Mouse (Mus musculus): ENCODE data around the gene Ppil1. TPM values are rescaled to one million over a fixed set of nuclear protein-coding genes. Genes with fewer than 3 reads are reported as not detected.

The Ppil1 gene
- total RNA-seq (2014; fragmentation: Nextera tagmentation) (80.9 and 99.0 TPM in 2 replicates), total RNA-seq (2017) (82.9 and 105 TPM in 2 replicates)

DNA sequence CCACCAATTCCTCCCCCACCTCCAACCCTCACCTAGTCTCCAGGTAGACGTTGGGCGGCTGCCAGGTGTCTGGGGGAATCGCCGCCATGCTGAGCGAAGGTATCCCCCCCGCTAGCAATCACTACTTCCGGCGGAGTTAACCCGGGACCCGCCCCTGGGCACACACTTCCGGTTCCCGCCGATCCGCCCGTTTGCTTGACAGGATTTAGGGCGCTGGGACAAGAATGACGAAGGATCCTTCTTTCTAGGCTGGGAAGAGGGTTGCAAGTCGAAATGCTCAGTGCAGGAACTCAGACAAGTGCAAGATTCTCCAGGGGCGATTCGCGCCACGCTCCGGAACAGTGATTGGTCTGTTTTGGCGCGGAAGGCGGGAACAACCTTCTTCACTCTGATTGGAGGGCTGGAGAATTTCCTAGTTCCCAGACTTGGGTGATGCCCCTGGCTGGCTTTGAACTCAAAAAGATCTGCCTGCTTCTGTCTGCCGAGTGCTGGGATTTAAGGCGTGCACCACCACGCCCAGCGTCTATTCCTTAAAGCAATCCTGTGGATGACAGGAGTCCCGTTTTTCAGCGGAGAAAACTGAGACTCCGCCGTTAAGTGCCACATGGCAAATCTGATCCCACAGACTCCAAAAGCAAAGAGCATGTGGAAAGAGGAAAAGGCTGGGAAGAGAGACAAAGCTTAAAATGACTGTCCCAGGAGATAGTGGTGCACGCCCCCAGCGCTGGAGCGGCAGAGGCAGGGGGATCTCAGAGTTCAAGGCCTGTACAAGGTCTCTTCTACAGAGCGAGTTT is at the start of gene Ppil1:
Gene Ppil1 (minus strand): TSS at position 347 of the 794 bp plus-strand sequence.
- peak; percentile 64 for ATAC-seq (replicated peaks; ENCODE audit: low FRiP score, low TSS enrichment, poor library complexity, severe bottlenecking)

DNA sequence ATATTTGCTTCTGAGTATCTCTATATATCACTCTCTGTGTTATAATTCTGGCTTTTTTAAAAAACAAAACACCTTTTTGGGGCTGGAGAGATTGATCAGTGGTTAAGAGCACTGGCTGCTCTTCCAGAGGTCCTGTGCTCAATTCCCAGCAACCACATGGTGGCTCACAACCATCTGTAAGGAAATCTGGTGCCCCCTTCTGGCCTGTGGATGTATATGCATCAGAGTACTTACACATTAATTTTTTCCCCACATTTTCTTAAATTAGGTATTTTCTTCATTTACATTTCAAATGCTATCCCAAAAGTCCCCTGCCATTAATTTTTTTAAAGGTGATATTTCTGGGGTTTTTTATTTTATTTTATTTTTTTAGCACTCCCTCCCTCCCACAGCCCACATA is 49.3 kb upstream of the Ppil1 start:
- no peak for ATAC-seq (replicated peaks; ENCODE audit: low FRiP score, low TSS enrichment, poor library complexity, severe bottlenecking)

DNA sequence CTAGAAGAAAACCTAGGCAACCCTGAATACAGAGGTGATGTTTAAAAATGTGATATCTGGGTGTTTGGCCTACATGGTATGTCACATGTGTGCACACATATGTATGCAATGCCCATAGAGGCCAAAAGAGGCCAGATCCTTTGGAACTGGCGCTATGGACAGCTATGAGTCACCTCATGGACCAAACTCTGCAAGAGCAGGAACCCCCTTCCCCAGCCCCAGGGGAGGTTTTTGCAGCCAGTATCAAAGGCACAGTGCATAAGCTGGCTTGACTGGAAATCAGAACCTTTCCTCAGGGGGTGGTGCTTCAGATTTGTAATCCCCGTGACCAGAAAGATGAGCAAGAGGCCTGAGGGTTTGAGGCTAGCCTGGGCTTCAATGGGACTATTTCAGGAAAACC is 48.1 kb upstream of the Ppil1 start:
- no peak for ATAC-seq (replicated peaks; ENCODE audit: low FRiP score, low TSS enrichment, poor library complexity, severe bottlenecking)

DNA sequence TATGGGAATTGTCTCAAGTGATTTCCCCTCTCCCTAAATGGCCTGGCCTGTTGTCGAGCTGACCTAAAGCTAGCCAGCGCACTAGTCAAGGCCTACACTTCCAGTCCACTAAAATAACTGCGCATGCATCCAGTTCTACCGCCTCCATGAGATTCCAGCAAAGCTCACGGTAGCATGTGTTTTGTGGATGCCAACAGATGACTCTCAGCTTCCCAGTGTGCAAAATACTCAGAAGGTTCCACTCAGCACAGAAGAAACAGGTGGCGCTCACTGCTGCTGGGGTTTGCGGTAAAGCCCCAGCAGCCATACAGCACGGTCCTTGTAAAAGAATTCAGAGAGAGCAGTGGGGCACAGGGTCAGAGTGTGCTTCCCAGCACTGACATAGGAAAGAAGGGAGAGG is 47.6 kb upstream of the Ppil1 start:
- ATAC-seq (replicated peaks; ENCODE audit: low FRiP score, low TSS enrichment, poor library complexity, severe bottlenecking) = no peak

DNA sequence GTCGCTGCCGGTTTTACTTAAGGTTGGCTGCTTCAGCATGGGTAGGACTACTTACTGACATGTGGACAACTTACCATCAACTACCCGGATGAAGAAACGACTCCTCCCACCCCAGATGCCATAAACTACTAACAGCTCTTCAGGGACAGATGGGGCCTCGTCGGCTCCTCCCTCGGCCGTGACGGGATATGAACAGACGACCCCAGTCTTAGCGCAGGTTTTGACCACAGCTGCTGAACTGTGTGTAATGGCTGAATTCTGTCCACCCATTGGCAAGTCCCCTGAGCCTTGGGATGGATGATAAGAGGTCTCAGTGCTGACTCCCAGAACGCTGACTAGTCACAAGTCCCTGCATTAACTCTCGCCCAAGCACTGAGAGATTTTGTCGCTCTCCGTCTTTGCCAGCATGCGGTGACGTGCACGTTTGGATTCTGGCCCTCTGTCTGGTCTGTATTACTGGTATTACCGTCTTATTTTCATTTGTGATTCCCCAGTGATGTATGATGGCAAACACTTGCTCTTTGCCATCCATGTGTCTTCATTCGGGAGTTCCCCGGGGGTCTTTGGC is 46.2 kb upstream of the Ppil1 start:
- ATAC-seq (replicated peaks; ENCODE audit: low FRiP score, low TSS enrichment, poor library complexity, severe bottlenecking) = no peak

DNA sequence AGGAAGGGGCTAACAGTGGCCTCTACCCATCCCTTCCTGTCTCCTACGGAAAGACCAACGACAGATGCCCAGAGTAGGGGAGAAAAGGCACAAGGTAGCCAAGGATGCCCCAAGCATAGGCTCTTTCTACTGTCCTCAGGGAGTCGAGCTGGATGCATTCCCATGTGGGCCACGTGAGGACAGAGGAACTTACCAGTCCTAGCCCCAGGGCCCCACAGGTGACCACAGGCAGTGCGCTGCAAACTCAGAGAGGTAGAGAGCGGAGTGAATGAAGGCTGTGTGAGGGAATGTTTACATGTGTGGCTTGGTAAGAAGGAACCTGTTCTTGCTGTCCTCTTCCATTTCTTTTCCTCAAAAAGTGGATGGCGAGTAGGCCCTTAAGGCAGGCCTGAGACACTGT is 41.9 kb upstream of the Ppil1 start:
- ATAC-seq (replicated peaks; ENCODE audit: low FRiP score, low TSS enrichment, poor library complexity, severe bottlenecking) = no peak

DNA sequence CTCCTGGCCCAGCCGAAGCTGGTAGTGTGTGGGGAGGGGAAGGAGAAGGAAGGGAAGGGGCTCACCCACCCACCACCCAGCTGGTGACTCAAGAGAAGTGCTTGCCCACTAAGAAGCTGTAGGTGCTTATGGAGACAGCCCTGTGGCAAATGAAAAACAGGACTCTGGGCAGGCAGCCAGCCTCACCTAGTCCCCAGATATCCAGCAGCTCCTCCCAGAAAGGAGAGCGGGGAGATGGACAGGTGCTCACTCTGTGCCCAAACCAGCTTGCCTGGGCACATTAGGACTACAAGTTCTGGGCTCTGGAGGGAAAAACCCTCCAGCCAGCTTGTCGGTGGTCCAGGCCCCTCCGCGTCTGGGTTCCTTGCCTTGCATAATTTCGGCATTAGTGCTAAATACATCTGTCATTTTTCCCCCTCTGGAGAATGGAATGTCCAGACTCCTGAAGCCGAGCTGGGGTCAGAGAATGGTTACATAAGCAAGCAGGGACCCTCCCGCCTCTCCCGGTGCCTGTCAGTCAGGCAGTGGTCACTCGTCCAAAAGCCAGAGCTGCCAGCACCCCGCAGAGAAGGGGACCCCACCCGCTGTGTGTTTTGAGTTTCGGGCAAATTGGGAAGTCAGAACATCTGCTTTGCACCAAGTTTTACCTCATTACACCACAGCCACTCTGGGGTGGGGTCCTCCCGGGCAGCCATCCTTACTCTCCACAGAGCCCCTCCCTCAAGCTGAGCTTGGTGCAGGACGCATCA is 41.2 kb upstream of the Ppil1 start:
- ATAC-seq (replicated peaks; ENCODE audit: low FRiP score, low TSS enrichment, poor library complexity, severe bottlenecking) = no peak

DNA sequence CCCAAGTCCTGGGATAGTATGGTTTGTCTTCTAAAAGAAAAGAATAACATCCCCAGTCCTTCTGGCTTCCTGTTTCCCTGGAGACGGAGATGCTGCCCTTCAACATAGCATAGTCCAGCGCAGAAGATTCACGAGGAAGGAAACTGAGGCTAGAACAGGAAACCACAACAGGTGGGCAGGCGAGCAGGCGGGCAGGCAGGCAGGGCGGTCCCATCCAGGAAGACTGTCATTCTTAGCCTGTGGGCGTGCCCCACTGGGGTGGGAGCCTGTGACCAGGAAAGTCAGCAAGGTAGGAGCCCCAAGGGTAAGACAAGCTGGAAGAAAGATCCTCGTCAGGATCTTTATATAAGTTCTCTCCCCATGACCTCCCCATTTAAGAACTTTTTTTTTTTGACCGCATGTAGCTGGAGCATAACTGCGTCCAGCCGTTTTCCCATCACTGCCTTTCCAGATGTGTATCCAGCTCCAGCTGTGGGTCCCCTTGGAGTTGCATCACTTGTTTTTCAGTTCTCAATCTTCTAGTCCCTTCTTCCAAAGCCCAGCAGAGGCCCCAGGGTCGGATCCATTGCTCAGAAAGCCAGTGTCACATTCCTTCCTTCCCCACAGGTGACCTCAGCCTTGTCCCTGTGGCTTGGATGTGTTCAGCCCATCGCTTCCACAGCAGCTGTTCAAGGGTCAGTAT is 40.5 kb upstream of the Ppil1 start:
- peak; percentile 34; the same call in 1 of the 2 replicates for ATAC-seq (replicated peaks; ENCODE audit: low FRiP score, low TSS enrichment, poor library complexity, severe bottlenecking)

DNA sequence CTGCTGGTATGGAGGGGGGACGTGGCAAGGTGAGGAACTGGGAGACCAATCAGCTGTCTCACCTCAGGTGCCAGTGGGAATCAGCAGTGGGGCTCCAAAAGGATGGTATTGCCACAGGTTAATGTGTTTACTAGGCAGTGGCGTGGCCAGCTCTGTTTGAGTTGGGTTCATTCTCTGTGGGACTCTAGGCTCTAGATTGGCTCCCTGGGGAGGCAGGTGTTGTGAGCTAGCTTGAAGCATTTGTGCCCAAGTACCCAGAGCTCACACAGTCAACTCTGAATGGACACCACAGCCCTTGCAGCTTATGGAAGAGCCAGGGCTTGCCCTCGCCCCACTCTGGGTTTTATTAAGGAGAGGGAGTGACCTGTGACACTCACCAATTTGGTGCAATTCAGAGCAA is 39.9 kb upstream of the Ppil1 start:
- no peak for ATAC-seq (replicated peaks; ENCODE audit: low FRiP score, low TSS enrichment, poor library complexity, severe bottlenecking)

DNA sequence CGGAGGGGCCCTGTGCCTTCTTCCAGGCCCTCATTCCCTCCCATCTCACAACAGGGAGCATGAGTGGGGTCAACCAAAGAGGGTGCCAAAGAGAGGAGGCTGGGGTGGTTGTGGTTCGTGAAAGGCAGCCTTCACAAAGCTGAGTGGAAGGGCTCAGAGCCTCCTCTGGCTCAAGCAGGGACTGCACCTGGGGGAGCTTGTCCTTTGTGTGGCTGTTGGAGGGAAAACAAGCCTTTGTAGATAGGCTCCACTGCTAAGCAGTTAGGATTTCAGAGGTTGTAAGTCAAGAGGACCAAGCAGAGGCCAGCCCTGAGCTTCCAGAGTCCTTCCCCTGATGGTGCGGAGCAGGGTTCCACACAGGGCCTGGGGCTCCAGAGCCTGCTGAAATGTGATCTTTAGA is 39.1 kb upstream of the Ppil1 start:
- ATAC-seq (replicated peaks; ENCODE audit: low FRiP score, low TSS enrichment, poor library complexity, severe bottlenecking) = peak; percentile 53; the same call in 1 of the 2 replicates

DNA sequence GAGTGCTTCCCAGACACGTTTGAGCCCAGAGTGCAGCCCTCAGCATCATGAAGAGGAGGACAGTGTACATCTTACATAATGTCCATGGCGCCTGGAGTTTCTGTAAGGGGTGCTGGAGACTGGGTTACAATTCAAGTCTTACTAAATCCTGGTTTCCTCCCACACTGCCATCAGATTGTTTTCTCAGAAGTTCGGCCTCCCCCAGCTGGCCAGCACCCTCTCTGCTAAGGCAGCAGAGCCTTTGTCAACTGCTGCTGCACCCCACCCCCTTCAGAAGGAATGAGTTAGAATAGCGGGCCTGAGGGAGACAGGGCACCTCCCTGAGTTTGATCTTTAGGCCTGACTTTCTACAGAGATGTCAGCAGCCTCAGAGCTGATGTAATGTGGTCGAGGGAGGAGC is 38.2 kb upstream of the Ppil1 start:
- ATAC-seq (replicated peaks; ENCODE audit: low FRiP score, low TSS enrichment, poor library complexity, severe bottlenecking) = no peak

DNA sequence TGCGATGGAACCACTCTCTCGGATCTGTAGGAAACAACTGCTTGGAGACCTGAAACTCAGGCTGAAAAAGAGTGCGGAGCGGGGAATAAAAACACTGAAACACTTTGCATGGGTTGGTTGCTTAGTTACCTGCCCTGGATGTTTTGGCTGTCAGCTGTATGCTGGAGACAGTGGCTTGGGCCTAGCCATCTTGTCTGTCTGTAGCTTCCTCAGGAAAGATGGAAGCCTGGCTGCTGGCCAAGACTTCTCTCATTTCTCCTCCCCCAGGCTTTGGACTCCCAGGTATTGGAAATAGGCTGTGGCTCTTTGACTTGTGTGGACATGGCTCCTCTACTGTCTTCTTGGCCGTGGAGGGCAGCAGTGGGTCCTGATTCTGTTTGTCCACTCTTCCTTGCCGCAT is 37.4 kb upstream of the Ppil1 start:
- no peak for ATAC-seq (replicated peaks; ENCODE audit: low FRiP score, low TSS enrichment, poor library complexity, severe bottlenecking)

DNA sequence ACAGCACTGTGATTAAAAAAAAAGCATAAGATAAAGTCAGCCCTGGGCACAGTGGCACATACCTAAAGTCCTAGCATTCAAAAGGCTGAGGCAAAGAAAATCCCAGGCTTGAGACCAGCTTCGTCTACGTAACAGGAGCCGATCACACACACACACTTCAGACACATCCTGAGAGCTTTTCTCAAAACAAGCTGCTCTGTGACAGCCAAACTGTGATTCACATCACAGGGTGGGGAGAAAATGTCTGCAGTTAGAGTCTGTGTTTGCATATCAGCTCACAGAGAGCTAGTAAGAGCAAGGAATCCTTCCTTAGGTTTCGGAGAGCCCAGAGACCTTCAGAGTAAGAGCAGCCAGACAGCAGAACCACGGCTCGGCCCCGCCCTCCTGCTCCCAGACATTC is 36.9 kb upstream of the Ppil1 start:
- no peak for ATAC-seq (replicated peaks; ENCODE audit: low FRiP score, low TSS enrichment, poor library complexity, severe bottlenecking)

DNA sequence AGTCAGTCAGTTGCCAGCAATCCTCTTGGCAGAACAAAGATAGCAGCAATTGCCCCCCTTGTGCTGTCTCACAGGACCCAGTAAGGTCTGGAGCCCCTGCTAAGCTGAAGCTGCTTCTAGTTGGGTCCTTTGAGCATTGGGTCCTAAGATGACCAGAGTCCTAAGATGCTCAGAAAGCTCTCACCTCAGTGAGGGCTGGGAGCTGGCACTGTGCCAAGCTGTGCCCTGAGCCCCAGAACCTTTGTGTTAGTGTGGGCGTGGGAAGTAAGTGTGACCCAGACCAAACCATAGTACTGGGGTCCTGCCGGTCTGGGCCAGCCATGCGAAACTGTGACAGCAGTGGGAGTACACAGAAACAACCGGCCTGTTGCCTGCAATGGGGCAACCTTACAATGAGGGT is 35.3 kb upstream of the Ppil1 start:
- no peak for ATAC-seq (replicated peaks; ENCODE audit: low FRiP score, low TSS enrichment, poor library complexity, severe bottlenecking)

DNA sequence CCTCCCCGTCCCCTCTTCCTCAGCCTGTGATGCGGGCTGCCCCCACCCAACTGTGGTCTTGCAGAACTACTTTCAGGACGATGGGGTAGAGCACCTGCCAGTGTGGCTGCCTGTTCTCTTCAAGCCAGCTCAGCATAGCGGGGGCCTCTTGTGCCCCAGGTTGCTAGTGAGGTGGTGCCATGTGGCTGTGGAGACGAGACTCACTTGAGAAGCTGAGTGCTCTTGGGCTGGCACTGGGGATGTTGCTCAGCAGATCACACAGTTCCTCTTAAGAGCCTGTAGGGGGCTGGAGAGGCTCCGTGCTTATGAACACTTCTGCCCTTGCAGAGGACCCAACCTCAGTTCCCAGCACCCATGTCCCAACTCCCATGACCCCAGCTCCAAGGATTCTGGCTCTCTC is 33.8 kb upstream of the Ppil1 start:
- no peak for ATAC-seq (replicated peaks; ENCODE audit: low FRiP score, low TSS enrichment, poor library complexity, severe bottlenecking)

DNA sequence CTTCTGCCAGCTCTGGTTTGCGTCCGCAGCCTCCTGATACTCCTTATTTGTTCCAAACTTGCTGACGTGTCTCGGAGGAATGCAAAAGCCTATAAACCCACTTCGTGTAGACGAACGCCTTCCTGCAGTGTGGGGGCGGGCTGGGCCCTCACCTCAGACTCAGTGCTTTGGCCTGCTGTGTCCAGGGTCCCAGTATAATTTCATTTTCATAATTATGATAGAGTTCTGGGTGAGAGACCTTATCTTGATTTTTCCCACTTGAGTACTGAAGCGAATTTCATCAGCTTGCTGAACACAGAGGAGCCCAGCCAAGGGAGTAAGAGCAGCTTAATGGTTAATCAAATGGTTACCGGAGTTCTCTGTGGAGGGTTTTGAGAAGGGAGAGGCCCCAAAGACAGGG is 33.3 kb upstream of the Ppil1 start:
- no peak for ATAC-seq (replicated peaks; ENCODE audit: low FRiP score, low TSS enrichment, poor library complexity, severe bottlenecking)

DNA sequence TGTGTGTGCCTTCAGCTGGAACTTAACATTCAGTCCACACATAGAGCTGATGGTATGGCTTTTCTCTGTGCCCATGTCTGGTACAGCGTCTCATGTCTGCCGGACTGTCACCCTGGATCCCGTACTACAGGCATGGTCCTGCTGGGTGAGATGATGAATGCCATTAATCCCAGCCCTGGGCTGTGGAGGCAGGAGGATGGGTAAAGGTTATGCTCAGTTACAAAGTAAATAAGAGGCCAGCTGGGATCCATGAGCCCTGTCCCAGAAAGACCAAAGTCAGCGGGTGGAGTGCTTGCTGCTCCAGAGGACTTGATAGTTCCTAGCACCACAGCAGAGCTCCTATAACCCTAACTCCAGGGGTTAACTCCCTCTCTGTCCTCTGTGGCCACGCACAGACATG is 31.8 kb upstream of the Ppil1 start:
- no peak for ATAC-seq (replicated peaks; ENCODE audit: low FRiP score, low TSS enrichment, poor library complexity, severe bottlenecking)

DNA sequence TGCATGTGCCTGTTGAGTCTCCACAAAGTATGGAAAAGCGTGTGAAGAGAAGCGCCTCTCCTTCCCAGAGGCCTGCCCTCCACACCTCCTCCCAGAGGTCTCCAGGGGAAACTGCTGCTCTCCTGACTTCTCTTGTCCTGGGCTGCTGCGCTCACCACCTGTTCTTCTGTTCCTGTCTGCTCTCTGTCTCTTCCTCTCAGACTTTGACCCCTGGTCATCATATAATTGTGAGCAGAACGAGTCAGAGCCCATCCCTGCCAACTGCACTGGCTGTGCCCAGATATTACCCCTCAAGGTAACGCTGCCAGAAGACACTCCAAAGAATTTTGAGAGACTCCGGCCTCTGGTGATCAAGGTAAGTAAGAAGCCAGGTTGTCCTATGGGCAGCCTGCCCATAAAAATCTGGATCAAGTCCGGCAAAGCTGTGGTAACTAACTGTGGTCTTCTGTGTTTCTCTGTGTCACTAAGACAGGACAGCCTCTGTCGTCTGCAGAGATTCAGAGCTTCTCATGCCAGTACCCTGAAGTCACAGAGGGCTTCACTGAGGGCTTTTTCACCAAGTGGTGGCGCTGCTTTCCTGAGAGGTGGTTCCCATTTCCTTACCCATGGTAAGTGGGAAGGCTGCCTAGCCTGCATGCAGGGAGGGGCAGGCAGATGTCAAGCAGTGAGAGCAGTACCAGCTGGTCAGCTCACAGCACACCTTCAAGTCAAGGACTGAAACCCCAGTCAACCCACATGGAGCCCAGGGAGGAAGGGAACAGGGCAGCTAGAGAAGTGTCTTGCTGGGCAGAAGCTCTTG is 30.0 kb upstream of the Ppil1 start:
- 0 out of 2 replicates have a peak, but pooled peaks have one; percentile 16 for ATAC-seq (replicated peaks; ENCODE audit: low FRiP score, low TSS enrichment, poor library complexity, severe bottlenecking)

DNA sequence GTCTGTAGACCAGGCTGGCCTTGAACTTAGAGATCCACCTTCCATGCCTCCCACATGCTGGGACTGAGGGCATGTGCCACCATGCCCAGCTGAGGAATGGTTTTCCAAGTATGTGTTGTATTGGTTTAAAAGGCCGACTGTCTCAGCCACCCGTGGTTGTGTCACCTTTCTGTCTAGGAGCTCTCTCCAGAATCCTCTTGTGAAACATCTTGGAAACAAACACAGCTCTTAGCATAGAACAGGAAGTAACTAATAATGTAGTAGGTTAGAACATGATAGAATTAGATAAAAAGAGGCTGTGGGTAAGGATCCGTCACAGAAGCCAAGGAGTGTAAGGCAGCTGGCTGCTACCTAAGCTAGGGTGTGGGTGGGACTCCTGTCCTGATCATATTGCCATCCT is 29.0 kb upstream of the Ppil1 start:
- no peak for ATAC-seq (replicated peaks; ENCODE audit: low FRiP score, low TSS enrichment, poor library complexity, severe bottlenecking)

Data from megakaryocyte-erythroid progenitor cell, adult 5-6 weeks (primary cell).